ENCODE assay signal across 7 mouse cellular contexts in genomic region chr2:75609150-75609946, GRCm38 (mm10). TPM values are rescaled to one million over a fixed set of nuclear protein-coding genes. Genes with fewer than 3 reads are reported as not detected.
DNase-seq lines count a peak whose midpoint lies in the region; ATAC-seq and TF ChIP-seq lines count a peak whose summit lies in the region.

No protein-coding gene starts in this region.

- peaks cover 20% of the 10 kb centered on the region for H3K27me3 ChIP-seq in forebrain, embryonic 13.5 days
- peaks cover 15% of the 10 kb centered on the region for H3K27me3 ChIP-seq in hindbrain, embryonic 14.5 days (ENCODE audit: control insufficient read depth, insufficient read depth, low read length)
- no peaks in the 10 kb centered on the region for H3K27me3 ChIP-seq in lung, postnatal 0 days (replicated peaks; ENCODE audit: insufficient read depth, low read length)
- no peaks in the 10 kb centered on the region for H3K27me3 ChIP-seq in stomach, postnatal 0 days (ENCODE audit: control insufficient read depth, insufficient read depth, low read length)

- H3K27ac ChIP-seq in forebrain, embryonic 13.5 days = no peak overlapping the region
- H3K27ac ChIP-seq in hindbrain, embryonic 14.5 days = no peak overlapping the region
- H3K27ac ChIP-seq in lung, postnatal 0 days (ENCODE audit: low read length) = peak overlapping the region; percentile 39
- H3K27ac ChIP-seq in stomach, postnatal 0 days (replicated peaks) = peak overlapping the region; percentile 49

- H3K9me3 ChIP-seq in forebrain, embryonic 13.5 days (replicated peaks) = no peaks in the 10 kb centered on the region
- no peaks in the 10 kb centered on the region for H3K9me3 ChIP-seq in hindbrain, embryonic 14.5 days (ENCODE audit: control insufficient read depth, low read length)
- no peaks in the 10 kb centered on the region for H3K9me3 ChIP-seq in lung, postnatal 0 days (ENCODE audit: low read length)
- H3K9me3 ChIP-seq in stomach, postnatal 0 days (ENCODE audit: control insufficient read depth, low read length) = no peaks in the 10 kb centered on the region

- peak overlapping the region; percentile 57 for H3K4me2 ChIP-seq in forebrain, embryonic 13.5 days
- H3K4me2 ChIP-seq in hindbrain, embryonic 14.5 days (replicated peaks) = peak overlapping the region; percentile 46
- peak overlapping the region; percentile 48 for H3K4me2 ChIP-seq in lung, postnatal 0 days (replicated peaks; ENCODE audit: low read depth, low read length)
- H3K4me2 ChIP-seq in stomach, postnatal 0 days (replicated peaks; ENCODE audit: low read depth) = peak overlapping the region; percentile 43

- H3K36me3 ChIP-seq in forebrain, embryonic 13.5 days (ENCODE audit: poor library complexity, severe bottlenecking) = no peaks in the 10 kb centered on the region
- H3K36me3 ChIP-seq in hindbrain, embryonic 14.5 days (replicated peaks; ENCODE audit: control insufficient read depth, insufficient read depth) = no peaks in the 10 kb centered on the region
- no peaks in the 10 kb centered on the region for H3K36me3 ChIP-seq in lung, postnatal 0 days (ENCODE audit: insufficient read depth, low read length)
- H3K36me3 ChIP-seq in stomach, postnatal 0 days (ENCODE audit: control insufficient read depth, insufficient read depth, low read length) = no peaks in the 10 kb centered on the region

- DNase-seq in urinary bladder, postnatal 14 days (ENCODE audit: low spot score) = peak; percentile 50
- DNase-seq in urinary bladder, postnatal 4 days (ENCODE audit: low spot score in 2 of 2) = no peak
- DNase-seq in hindbrain, embryonic 14.5 days (ENCODE audit: low spot score) = no peak
- DNase-seq in lung, postnatal 0 days (ENCODE audit: low spot score) = peak; percentile 90
- DNase-seq in stomach, postnatal 0 days (ENCODE audit: low spot score) = peak; percentile 60
- DNase-seq in layer of hippocampus, adult 8-10 months (ENCODE audit: low spot score in 2 of 2) = no peak

- no peak; the same call in 1 of the 2 replicates for ATAC-seq in forebrain, embryonic 13.5 days
- ATAC-seq in hindbrain, embryonic 14.5 days (ENCODE audit: low FRiP score) = no peak
- peak; percentile 67 for ATAC-seq in lung, postnatal 0 days
- peak; percentile 55; the same call in 1 of the 2 replicates for ATAC-seq in stomach, postnatal 0 days (ENCODE audit: low FRiP score, low TSS enrichment)

- peak overlapping the region; percentile 52 for H3K9ac ChIP-seq in forebrain, embryonic 13.5 days
- H3K9ac ChIP-seq in hindbrain, embryonic 14.5 days = peak overlapping the region; percentile 25; the same call in 1 of the 2 replicates
- no peak overlapping the region; the same call in 1 of the 2 replicates for H3K9ac ChIP-seq in lung, postnatal 0 days (replicated peaks; ENCODE audit: low read depth)
- peak overlapping the region; percentile 9; the same call in 1 of the 2 replicates for H3K9ac ChIP-seq in stomach, postnatal 0 days (ENCODE audit: low read length)

- H3K4me3 ChIP-seq in forebrain, embryonic 13.5 days = peak overlapping the region; percentile 26
- peak overlapping the region; percentile 13 for H3K4me3 ChIP-seq in hindbrain, embryonic 14.5 days (replicated peaks; ENCODE audit: low read length)
- H3K4me3 ChIP-seq in lung, postnatal 0 days (ENCODE audit: low read depth, low read length) = peak overlapping the region; percentile 24
- H3K4me3 ChIP-seq in stomach, postnatal 0 days (ENCODE audit: low read depth, low read length) = peak overlapping the region; percentile 26

- peak; percentile 36; the same call in 1 of the 2 replicates for TF ChIP-seq EP300 in lung, postnatal 0 days (IDR thresholded peaks at IDR 0.05)
- TF ChIP-seq EP300 in stomach, postnatal 0 days (optimal IDR thresholded peaks at IDR 0.05) = no peak

- WGBS in forebrain, embryonic 13.5 days = 8% methylated on average over 27 of the region's 27 CpGs
- WGBS in hindbrain, embryonic 14.5 days = 13% methylated on average over 27 of the region's 27 CpGs
- 21% methylated on average over 27 of the region's 27 CpGs for WGBS in lung, postnatal 0 days
- 14% methylated on average over 27 of the region's 27 CpGs for WGBS in stomach, postnatal 0 days

- peak; percentile 38; the same call in 1 of the 2 replicates for TF ChIP-seq CTCF in lung, postnatal 0 days (IDR thresholded peaks at IDR 0.05)
- peak; percentile 42; the same call in 1 of the 2 replicates for TF ChIP-seq CTCF in stomach, postnatal 0 days (IDR thresholded peaks at IDR 0.05; ENCODE audit: low read depth)

- peaks cover 28% of the 10 kb centered on the region for H3K4me1 ChIP-seq in forebrain, embryonic 13.5 days
- no peaks in the 10 kb centered on the region; the same call in 1 of the 2 replicates for H3K4me1 ChIP-seq in hindbrain, embryonic 14.5 days (replicated peaks; ENCODE audit: control insufficient read depth, insufficient read depth, low read length)
- H3K4me1 ChIP-seq in lung, postnatal 0 days (ENCODE audit: insufficient read depth, low read depth, low read length) = peaks cover 16% of the 10 kb centered on the region; the same call in 1 of the 2 replicates
- H3K4me1 ChIP-seq in stomach, postnatal 0 days (replicated peaks; ENCODE audit: control insufficient read depth, insufficient read depth) = peaks cover 6% of the 10 kb centered on the region

RNA-seq across cellular contexts. Expression of gene Hnrnpa3, which starts 49.7 kb away (rescaled TPM):
- polyA plus RNA-seq in forebrain, embryonic 13.5 days (2015; fragmentation: Nextera tagmentation; extraction: Ambion mirVana) = 354 and 365 TPM in 2 replicates
- 135 and 140 TPM in 2 replicates for polyA plus RNA-seq in hindbrain, embryonic 14.5 days (2014; fragmentation: Nextera tagmentation; extraction: Ambion mirVana)
- 114 and 129 TPM in 2 replicates for polyA plus RNA-seq in lung, postnatal 0 days (2015; fragmentation: Nextera tagmentation; extraction: Ambion mirVana)
- 116 and 127 TPM in 2 replicates for polyA plus RNA-seq in stomach, postnatal 0 days (2015; fragmentation: Nextera tagmentation; extraction: Ambion mirVana)
- total RNA-seq in layer of hippocampus, adult 8-10 months (2022) = 100 to 1,000 TPM; 271 to 283 (median 276) TPM

Comparison
In these comparisons a context has a peak if more than half of its experiments do, and no peak if none do; other contexts are left out.
1. DNase-seq: peak in urinary bladder, postnatal 14 days (single experiment), lung, postnatal 0 days (single experiment) and stomach, postnatal 0 days (single experiment); none in urinary bladder, postnatal 4 days (0 of 2), hindbrain, embryonic 14.5 days (single experiment) and layer of hippocampus, adult 8-10 months (0 of 2).
2. ATAC-seq: peak in lung, postnatal 0 days (single experiment) and stomach, postnatal 0 days (single experiment); none in forebrain, embryonic 13.5 days (single experiment) and hindbrain, embryonic 14.5 days (single experiment).
3. H3K27ac ChIP-seq: peak in lung, postnatal 0 days (single experiment) and stomach, postnatal 0 days (single experiment); none in forebrain, embryonic 13.5 days (single experiment) and hindbrain, embryonic 14.5 days (single experiment).
4. Peak in every context shown above with its lines, with median percentiles within 50 percentile points of each other: H3K4me2 ChIP-seq and H3K4me3 ChIP-seq.